Comparison of ENCODE assay signal across 9 mouse cellular contexts in the genomic region with DNA sequence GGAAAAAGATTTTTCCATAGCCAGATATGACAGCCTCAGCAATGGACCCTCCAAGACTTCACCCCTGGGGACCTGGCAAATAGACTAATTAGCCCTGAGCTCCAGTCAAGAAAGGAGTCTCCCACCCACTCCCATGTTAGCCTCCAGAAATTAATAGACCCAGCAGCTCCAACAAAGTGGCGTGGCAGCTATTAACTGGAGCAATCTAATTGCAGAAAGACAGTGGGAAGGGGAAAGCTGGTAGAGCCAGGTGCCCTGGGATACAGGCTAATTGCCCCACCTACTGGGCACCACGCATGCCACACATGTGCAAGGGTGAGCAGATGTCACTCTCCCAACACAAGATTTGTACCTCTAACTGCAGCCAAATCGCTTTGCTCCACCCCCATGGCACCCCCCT.
DNase-seq lines count a peak whose midpoint lies in the region; ATAC-seq and TF ChIP-seq lines count a peak whose summit lies in the region.
"Had no signal": no experiment of that assay in that cellular context is flagged by ENCODE, and none has a peak within 500 bp of the region (broad histone marks: within the 10 kb centered on the region; RNA-seq: fewer than 3 reads in every experiment).

No protein-coding gene starts in this region.

- H3K9ac ChIP-seq in hindbrain, embryonic 13.5 days = no peak overlapping the region
- no peak overlapping the region for H3K9ac ChIP-seq in hindbrain, embryonic 11.5 days (ENCODE audit: low read depth, low read length)
- no peak overlapping the region for H3K9ac ChIP-seq in midbrain, embryonic 14.5 days (replicated peaks; ENCODE audit: low read length)
- H3K9ac ChIP-seq in midbrain, embryonic 11.5 days (ENCODE audit: low read length) = no peak overlapping the region
- H3K9ac ChIP-seq: embryonic facial prominence, embryonic 12.5 days had no signal

- no peak overlapping the region for H3K4me2 ChIP-seq in hindbrain, embryonic 13.5 days
- no peak overlapping the region for H3K4me2 ChIP-seq in hindbrain, embryonic 11.5 days (replicated peaks; ENCODE audit: low read depth, low read length)
- no peak overlapping the region for H3K4me2 ChIP-seq in midbrain, embryonic 14.5 days (ENCODE audit: low read length)
- H3K4me2 ChIP-seq in midbrain, embryonic 11.5 days = no peak overlapping the region
- H3K4me2 ChIP-seq: embryonic facial prominence, embryonic 12.5 days had no signal

- H3K9me3 ChIP-seq in hindbrain, embryonic 13.5 days = no peaks in the 10 kb centered on the region
- H3K9me3 ChIP-seq in hindbrain, embryonic 11.5 days (ENCODE audit: control insufficient read depth, low read length) = no peaks in the 10 kb centered on the region
- H3K9me3 ChIP-seq in midbrain, embryonic 14.5 days (ENCODE audit: control insufficient read depth, low read length) = no peaks in the 10 kb centered on the region
- H3K9me3 ChIP-seq in midbrain, embryonic 11.5 days (ENCODE audit: control insufficient read depth, low read length) = no peaks in the 10 kb centered on the region
- H3K9me3 ChIP-seq: embryonic facial prominence, embryonic 12.5 days had no signal

- no peaks in the 10 kb centered on the region for H3K27me3 ChIP-seq in hindbrain, embryonic 13.5 days
- H3K27me3 ChIP-seq in hindbrain, embryonic 11.5 days (ENCODE audit: control insufficient read depth, insufficient read depth, low read length) = no peaks in the 10 kb centered on the region
- H3K27me3 ChIP-seq in midbrain, embryonic 14.5 days (ENCODE audit: control insufficient read depth, insufficient read depth, low read length) = no peaks in the 10 kb centered on the region
- no peaks in the 10 kb centered on the region for H3K27me3 ChIP-seq in midbrain, embryonic 11.5 days (ENCODE audit: control insufficient read depth, insufficient read depth, low read length)
- H3K27me3 ChIP-seq: embryonic facial prominence, embryonic 12.5 days had no signal

- no peak for DNase-seq in hindbrain, embryonic 11.5 days (ENCODE audit: low spot score)
- peak; percentile 40 for DNase-seq in midbrain, embryonic 14.5 days
- DNase-seq in midbrain, embryonic 11.5 days (ENCODE audit: low spot score, missing footprints) = no peak
- peak; percentile 65 for DNase-seq in retina, embryonic 14.5 days (ENCODE audit: low spot score)
- DNase-seq in spleen, adult 18-20 months = no peak
- DNase-seq: gastrocnemius, postnatal 10 days had no signal

- H3K27ac ChIP-seq in hindbrain, embryonic 13.5 days = no peak overlapping the region
- no peak overlapping the region for H3K27ac ChIP-seq in hindbrain, embryonic 11.5 days (ENCODE audit: low read depth, low read length)
- no peak overlapping the region for H3K27ac ChIP-seq in midbrain, embryonic 14.5 days (replicated peaks; ENCODE audit: low read depth, low read length)
- H3K27ac ChIP-seq in midbrain, embryonic 11.5 days (ENCODE audit: low read depth, low read length) = no peak overlapping the region
- H3K27ac ChIP-seq in cortical plate, adult 2 months (ENCODE audit: insufficient read depth, low read length) = no peak overlapping the region
- H3K27ac ChIP-seq: embryonic facial prominence, embryonic 12.5 days had no signal

- no peak overlapping the region for H3K4me3 ChIP-seq in hindbrain, embryonic 13.5 days
- no peak overlapping the region for H3K4me3 ChIP-seq in hindbrain, embryonic 11.5 days (ENCODE audit: low read depth, low read length)
- no peak overlapping the region for H3K4me3 ChIP-seq in midbrain, embryonic 14.5 days (replicated peaks; ENCODE audit: low read depth, low read length)
- no peak overlapping the region for H3K4me3 ChIP-seq in midbrain, embryonic 11.5 days (ENCODE audit: low read depth, low read length)
- H3K4me3 ChIP-seq in cortical plate, adult 2 months (ENCODE audit: insufficient read depth, low read length) = no peak overlapping the region
- H3K4me3 ChIP-seq: embryonic facial prominence, embryonic 12.5 days had no signal

- H3K4me1 ChIP-seq in hindbrain, embryonic 13.5 days (replicated peaks) = peaks cover 8% of the 10 kb centered on the region
- no peaks in the 10 kb centered on the region for H3K4me1 ChIP-seq in hindbrain, embryonic 11.5 days (replicated peaks; ENCODE audit: control insufficient read depth, insufficient read depth, low read length)
- H3K4me1 ChIP-seq in midbrain, embryonic 14.5 days (ENCODE audit: control insufficient read depth, insufficient read depth, low read length) = peaks cover 9% of the 10 kb centered on the region; the same call in 1 of the 2 replicates
- no peaks in the 10 kb centered on the region; the same call in 1 of the 2 replicates for H3K4me1 ChIP-seq in midbrain, embryonic 11.5 days (ENCODE audit: control insufficient read depth, insufficient read depth, low read length)
- H3K4me1 ChIP-seq in cortical plate, adult 2 months (ENCODE audit: control insufficient read depth, insufficient read depth, low read length) = peaks cover 2% of the 10 kb centered on the region; the same call in 1 of the 2 replicates
- H3K4me1 ChIP-seq: embryonic facial prominence, embryonic 12.5 days had no signal

- no peaks in the 10 kb centered on the region for H3K36me3 ChIP-seq in hindbrain, embryonic 13.5 days
- H3K36me3 ChIP-seq in hindbrain, embryonic 11.5 days (ENCODE audit: control insufficient read depth, insufficient read depth, low read length) = no peaks in the 10 kb centered on the region
- H3K36me3 ChIP-seq in midbrain, embryonic 14.5 days (ENCODE audit: control insufficient read depth, insufficient read depth, low read length) = no peaks in the 10 kb centered on the region
- no peaks in the 10 kb centered on the region for H3K36me3 ChIP-seq in midbrain, embryonic 11.5 days (ENCODE audit: control insufficient read depth, insufficient read depth, low read length)
- H3K36me3 ChIP-seq: embryonic facial prominence, embryonic 12.5 days had no signal

- TF ChIP-seq CTCF in cortical plate, adult 2 months (IDR thresholded peaks at IDR 0.05; ENCODE audit: extremely low read depth, insufficient read depth, low read length) = peak; percentile 31; the same call in 1 of the 2 replicates

- ATAC-seq in hindbrain, embryonic 13.5 days (ENCODE audit: low FRiP score) = peak; percentile 54; the same call in 1 of the 2 replicates
- ATAC-seq in hindbrain, embryonic 11.5 days (ENCODE audit: low FRiP score) = no peak
- ATAC-seq in midbrain, embryonic 14.5 days (ENCODE audit: low FRiP score, low TSS enrichment) = no peak
- ATAC-seq in midbrain, embryonic 11.5 days (ENCODE audit: low FRiP score) = no peak

- 43% methylated on average over 3 of the region's 3 CpGs for WGBS in hindbrain, embryonic 13.5 days
- WGBS in hindbrain, embryonic 11.5 days = 57% methylated on average over 3 of the region's 3 CpGs
- 44% methylated on average over 3 of the region's 3 CpGs for WGBS in midbrain, embryonic 14.5 days
- 60% methylated on average over 3 of the region's 3 CpGs for WGBS in midbrain, embryonic 11.5 days

- no peak for TF ChIP-seq POLR2A in cortical plate, adult 2 months (IDR thresholded peaks at IDR 0.05; ENCODE audit: extremely low read depth, insufficient read depth, low read length)

Comparison
In these comparisons a context has a peak if more than half of its experiments do, and no peak if none do; other contexts are left out.
1. DNase-seq: peak in midbrain, embryonic 14.5 days (single experiment) and retina, embryonic 14.5 days (single experiment); none in hindbrain, embryonic 11.5 days (single experiment), midbrain, embryonic 11.5 days (single experiment) and spleen, adult 18-20 months (0 of 2).